In genomic region chr11:77813969-77814368, GRCm38 (mm10) we compare ENCODE assay signal across 33 mouse cellular contexts. TPM values are rescaled to one million over a fixed set of nuclear protein-coding genes. Genes with fewer than 3 reads are reported as not detected.
DNase-seq lines count a peak whose midpoint lies in the region; ATAC-seq lines count a peak whose summit lies in the region.
"Had no signal": no experiment of that assay in that cellular context is flagged by ENCODE, and none has a peak within 500 bp of the region (broad histone marks: within the 10 kb centered on the region; RNA-seq: fewer than 3 reads in every experiment).

No protein-coding gene starts in this region.

- H3K4me2 ChIP-seq in heart, embryonic 12.5 days: no peak overlapping the region
- no peak overlapping the region for H3K4me2 ChIP-seq in hindbrain, embryonic 13.5 days
- H3K4me2 ChIP-seq: embryonic facial prominence, embryonic 15.5 days; heart, embryonic 11.5 days; intestine, embryonic 15.5 days; lung, embryonic 15.5 days; midbrain, embryonic 11.5 days; neural tube, embryonic 13.5 days had no signal

- peak; percentile 54 to 70 for DNase-seq in heart, adult 18-20 months
- DNase-seq in gastrocnemius, postnatal 14 days: peak; percentile 45
- peak; percentile 56 for DNase-seq in lung, postnatal 25 days (ENCODE audit: low spot score)
- no peak for DNase-seq in cerebellum, adult 9-11 months
- DNase-seq: adrenal gland, postnatal 25 days; cerebellum, adult 18-20 months; cerebellum, postnatal 14 days; kidney, adult 2 months; layer of hippocampus, adult 9-11 months; liver; right cerebral cortex, postnatal 4 days had no signal

- 61% methylated on average over 2 of the region's 2 CpGs for WGBS in heart, embryonic 12.5 days
- WGBS in hindbrain, embryonic 13.5 days: 79% methylated on average over 2 of the region's 2 CpGs

- intact Hi-C loops in gastrocnemius, postnatal 14 days (cut with DNase I; ENCODE audit: low total_unique reads): loop anchor here (2.0 kb wide), 1 partner anchor 51 kb away; the partner anchor contains the start of gene Myo18a

- no peak overlapping the region for H3K4me3 ChIP-seq in heart, embryonic 12.5 days
- H3K4me3 ChIP-seq in brown adipose tissue, adult 24 weeks (ENCODE audit: insufficient read depth, low read depth, low read length): no peak overlapping the region
- no peak overlapping the region for H3K4me3 ChIP-seq in hindbrain, embryonic 13.5 days
- H3K4me3 ChIP-seq: embryonic facial prominence, embryonic 10.5 days; embryonic facial prominence, embryonic 15.5 days; intestine, embryonic 15.5 days; lung, embryonic 15.5 days; neural tube, embryonic 13.5 days had no signal

- peaks cover 76% of the 10 kb centered on the region for H3K36me3 ChIP-seq in heart, embryonic 12.5 days
- H3K36me3 ChIP-seq in hindbrain, embryonic 13.5 days: peaks cover 29% of the 10 kb centered on the region

- peaks cover 50% of the 10 kb centered on the region for H3K4me1 ChIP-seq in heart, embryonic 12.5 days (replicated peaks)
- peaks cover 17% of the 10 kb centered on the region for H3K4me1 ChIP-seq in brown adipose tissue, adult 24 weeks (ENCODE audit: control insufficient read depth, insufficient read depth, insufficient read length, low read length)
- H3K4me1 ChIP-seq in hindbrain, embryonic 13.5 days (replicated peaks): peaks cover 16% of the 10 kb centered on the region
- H3K4me1 ChIP-seq: intestine, embryonic 15.5 days; lung, embryonic 15.5 days had no signal

- H3K9ac ChIP-seq in heart, embryonic 12.5 days: no peak overlapping the region
- no peak overlapping the region for H3K9ac ChIP-seq in hindbrain, embryonic 13.5 days
- H3K9ac ChIP-seq: embryonic facial prominence, embryonic 15.5 days; intestine, embryonic 15.5 days; liver, embryonic 14.5 days; lung, embryonic 15.5 days; neural tube, embryonic 13.5 days had no signal

- no peak overlapping the region for H3K27ac ChIP-seq in heart, embryonic 12.5 days (ENCODE audit: poor library complexity, severe bottlenecking)
- H3K27ac ChIP-seq in brown adipose tissue, adult 24 weeks (replicated peaks; ENCODE audit: low read depth, low read length): peak overlapping the region; percentile 16; the same call in 1 of the 2 replicates
- no peak overlapping the region for H3K27ac ChIP-seq in hindbrain, embryonic 13.5 days
- H3K27ac ChIP-seq: embryonic facial prominence, embryonic 10.5 days; embryonic facial prominence, embryonic 15.5 days; hindbrain, postnatal 0 days; intestine, embryonic 15.5 days; kidney, postnatal 0 days; liver, embryonic 14.5 days; lung, embryonic 15.5 days; neural tube, embryonic 13.5 days had no signal

- H3K9me3 ChIP-seq in heart, embryonic 12.5 days (replicated peaks): no peaks in the 10 kb centered on the region
- H3K9me3 ChIP-seq in hindbrain, embryonic 13.5 days: no peaks in the 10 kb centered on the region
- H3K9me3 ChIP-seq: embryonic facial prominence, embryonic 10.5 days; embryonic facial prominence, embryonic 15.5 days; intestine, embryonic 15.5 days; lung, embryonic 15.5 days; neural tube, embryonic 13.5 days had no signal

- no peaks in the 10 kb centered on the region for H3K27me3 ChIP-seq in heart, embryonic 12.5 days (replicated peaks)
- no peaks in the 10 kb centered on the region for H3K27me3 ChIP-seq in hindbrain, embryonic 13.5 days
- H3K27me3 ChIP-seq: embryonic facial prominence, embryonic 15.5 days; intestine, embryonic 15.5 days; lung, embryonic 15.5 days; neural tube, embryonic 13.5 days had no signal

- no peak for ATAC-seq in heart, embryonic 12.5 days (ENCODE audit: insufficient number of reproducible peaks, low FRiP score)
- ATAC-seq in hindbrain, embryonic 13.5 days (ENCODE audit: low FRiP score): no peak
- ATAC-seq in monocyte, adult 5-6 weeks (replicated peaks; ENCODE audit: insufficient number of reproducible peaks, low FRiP score, low TSS enrichment, poor library complexity, severe bottlenecking): no peak
- ATAC-seq: CD4-positive, CD25-positive, alpha-beta regulatory T cell, adult 4 months; forebrain, embryonic 14.5 days; hindbrain, postnatal 0 days; intestine, embryonic 15.5 days; midbrain, embryonic 16.5 days had no signal

RNA-seq across cellular contexts. Expression of gene Gm10277, which starts 26.4 kb away (rescaled TPM):
- total RNA-seq in heart, adult 18-20 months (2021): not detected
- polyA plus RNA-seq in heart, embryonic 12.5 days (2016; fragmentation: Nextera tagmentation; extraction: Ambion mirVana): 1.2 and 1.5 TPM in 2 replicates
- not detected in 2 replicates for polyA plus RNA-seq in brown adipose tissue, adult 24 weeks (2012; ENCODE audit: insufficient read depth, insufficient read length, missing spikeins)
- total RNA-seq in gastrocnemius, postnatal 14 days (2021): not detected
- 2.0 and 2.7 TPM in 2 replicates for polyA plus RNA-seq in hindbrain, embryonic 13.5 days (2015; fragmentation: Nextera tagmentation; extraction: Ambion mirVana)
- total RNA-seq in monocyte, adult 5-6 weeks (2017): 0.68 to 1.2 TPM in 2 of 3 replicates, not detected in the other
- total RNA-seq: adrenal gland, adult 18-20 months; adrenal gland, postnatal 25 days; heart, postnatal 10 days; hindbrain, postnatal 0 days; left cerebral cortex, adult 18-20 months; left cerebral cortex, postnatal 14 days had no signal
- polyA plus RNA-seq: kidney, adult 2 months; testis, adult 2 months had no signal

RNA-seq across cellular contexts. Expression of gene Myo18a, which starts 50.9 kb away (rescaled TPM):
- total RNA-seq in heart, adult 18-20 months (2021): 100 to 1,000 TPM; 228 to 270 TPM
- polyA plus RNA-seq in heart, embryonic 12.5 days (2016; fragmentation: Nextera tagmentation; extraction: Ambion mirVana): 154 and 164 TPM in 2 replicates
- polyA plus RNA-seq in brown adipose tissue, adult 24 weeks (2012; ENCODE audit: insufficient read depth, insufficient read length, missing spikeins): 17.4 and 18.2 TPM in 2 replicates
- 100 to 1,000 TPM; 307 to 323 TPM for total RNA-seq in gastrocnemius, postnatal 14 days (2021)
- 45.4 and 54.0 TPM in 2 replicates for polyA plus RNA-seq in hindbrain, embryonic 13.5 days (2015; fragmentation: Nextera tagmentation; extraction: Ambion mirVana)
- 142 to 166 TPM (median 145 TPM) in 3 replicates for total RNA-seq in monocyte, adult 5-6 weeks (2017)
